Mouse (Mus musculus) ES-Bruce4 (cell line): ENCODE measurements at regions not wholly inside any gene's neighbourhood (a gene's known extent, or its start where the extent isn't known, plus 50 kb on each side); places are given as distances from the start of the nearest gene placed in this dataset.

Experiments used
- CTCF ChIP-seq: IDR thresholded peaks from one replicate; pipeline ENCODE4 v1.8.1; 2011; ENCODE audit warnings: low read depth, low read length
- EP300 ChIP-seq: IDR thresholded peaks from 2 replicates; pipeline ENCODE4 v1.6.1; 2011; ENCODE audit warnings: low read depth, low read length; ENCODE audit not compliant: insufficient read depth
- POLR2A ChIP-seq: IDR thresholded peaks from one replicate; pipeline ENCODE4 v1.8.1; 2011; ENCODE audit warnings: low read length; ENCODE audit not compliant: insufficient read depth

DNA sequence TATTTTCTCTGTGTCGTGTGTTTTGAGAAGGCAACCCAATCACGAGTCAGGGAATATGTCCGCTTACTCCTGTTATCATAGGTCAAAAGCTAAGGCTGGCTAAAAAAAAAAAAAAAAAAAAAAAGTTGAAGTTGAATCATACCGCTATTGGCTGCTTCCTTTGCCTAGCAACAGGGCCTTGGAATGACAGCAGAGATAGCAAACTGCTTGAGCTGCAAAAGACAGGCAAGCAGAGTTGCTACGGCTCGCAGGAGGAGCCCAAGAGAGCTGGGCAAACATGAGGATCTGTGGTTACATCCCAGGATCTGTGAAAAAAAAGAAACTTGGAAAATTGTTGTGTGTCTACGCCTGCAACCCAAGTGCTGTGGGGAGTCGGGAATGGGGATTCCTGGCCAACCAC is 191.3 kb upstream of the Fam19a5 start:
- TF ChIP-seq POLR2A (no peak), CTCF (no peak), EP300 (no peak)
